Mouse (Mus musculus): ENCODE measurements around the gene Nudt16l1. TPM values are rescaled to one million over a fixed set of nuclear protein-coding genes. Genes with fewer than 3 reads are reported as not detected.

Nudt16l1 gene
- polyA plus RNA-seq, 1 experiment = 137 TPM

GRCm38 (mm10) chr16:4928474-4928873 is 10.1 kb upstream of the Nudt16l1 start:
- H3K4me1 ChIP-seq (ENCODE audit: control insufficient read depth, insufficient read depth, low read length) = peaks cover 13% of the 10 kb centered on the region; the same call in 1 of the 2 replicates
- WGBS = 53% methylated on average over 2 of the region's 2 CpGs
- H3K36me3 ChIP-seq (ENCODE audit: control insufficient read depth, insufficient read depth, low read length) = peaks cover 1% of the 10 kb centered on the region; the same call in 1 of the 2 replicates
- H3K27ac ChIP-seq (ENCODE audit: insufficient read depth, low read depth, low read length) = no peak overlapping the region
- H3K4me3 ChIP-seq (ENCODE audit: insufficient read depth, low read depth, low read length) = no peak overlapping the region
- H3K27me3 ChIP-seq (replicated peaks; ENCODE audit: control insufficient read depth, insufficient read depth, low read length) = no peaks in the 10 kb centered on the region
- no peak for DNase-seq
- no peak for TF ChIP-seq POLR2A (IDR thresholded peaks at IDR 0.05; ENCODE audit: low read depth, low read length)
- no peak for TF ChIP-seq CTCF (conservative IDR thresholded peaks at IDR 0.05; ENCODE audit: insufficient read depth, insufficient read length, low read depth, low read length)

DNA sequence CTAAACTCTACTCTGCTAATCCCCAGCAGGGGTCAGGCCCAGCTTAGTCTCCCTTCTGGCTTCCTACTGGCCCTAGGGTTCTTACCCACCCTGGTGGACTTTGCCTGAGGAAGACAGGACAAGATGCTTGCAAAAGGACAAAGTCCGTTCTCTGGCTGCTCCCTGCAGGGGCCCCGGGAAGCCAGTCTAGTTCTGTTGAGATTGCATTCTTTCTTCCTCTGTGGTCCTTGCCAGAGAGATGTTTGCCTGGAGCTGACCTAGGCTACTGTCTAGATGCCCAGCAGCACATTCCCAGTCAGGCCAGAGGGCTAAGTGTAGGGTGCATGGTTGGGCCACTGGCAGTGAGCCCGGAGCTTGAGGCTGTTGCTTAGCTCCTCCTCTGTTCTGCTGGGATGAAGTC is 6.1 kb upstream of the Nudt16l1 start:
- TF ChIP-seq POLR2A (IDR thresholded peaks at IDR 0.05; ENCODE audit: low read depth, low read length) (no peak), CTCF (conservative IDR thresholded peaks at IDR 0.05; ENCODE audit: insufficient read depth, insufficient read length, low read depth, low read length) (no peak; the same call in 1 of the 2 replicates)
- H3K4me3 ChIP-seq (ENCODE audit: insufficient read depth, low read depth, low read length) = no peak overlapping the region
- 45% methylated on average over 3 of the region's 3 CpGs for WGBS
- peak overlapping the region; percentile 41 for H3K27ac ChIP-seq (ENCODE audit: insufficient read depth, low read depth, low read length)
- peak; percentile 95 for DNase-seq
- no peaks in the 10 kb centered on the region for H3K27me3 ChIP-seq (replicated peaks; ENCODE audit: control insufficient read depth, insufficient read depth, low read length)
- no peaks in the 10 kb centered on the region; the same call in 1 of the 2 replicates for H3K36me3 ChIP-seq (ENCODE audit: control insufficient read depth, insufficient read depth, low read length)
- H3K4me1 ChIP-seq (ENCODE audit: control insufficient read depth, insufficient read depth, low read length) = peaks cover 15% of the 10 kb centered on the region

DNA sequence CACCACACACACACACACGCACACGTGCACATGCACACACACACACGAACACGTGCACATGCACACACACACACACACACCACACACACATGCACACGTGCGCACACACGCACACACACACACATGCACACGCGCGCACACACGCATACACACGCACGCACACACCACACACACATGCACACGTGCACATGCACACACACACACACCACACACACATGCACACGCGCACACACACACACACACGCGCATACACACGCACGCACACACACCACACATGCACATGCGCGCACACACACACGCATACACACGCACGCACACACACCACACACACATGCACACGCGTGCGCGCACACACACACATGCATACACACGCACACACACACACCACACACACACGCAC is 3.1 kb upstream of the Nudt16l1 start:
- Histone ChIP-seq H3K4me3 (ENCODE audit: insufficient read depth, low read depth, low read length) (no peak overlapping the region), H3K27ac (ENCODE audit: insufficient read depth, low read depth, low read length) (no peak overlapping the region), H3K27me3 (replicated peaks; ENCODE audit: control insufficient read depth, insufficient read depth, low read length) (no peaks in the 10 kb centered on the region), H3K36me3 (ENCODE audit: control insufficient read depth, insufficient read depth, low read length) (no peaks in the 10 kb centered on the region), H3K4me1 (ENCODE audit: control insufficient read depth, insufficient read depth, low read length) (peaks cover 18% of the 10 kb centered on the region)
- no peak for DNase-seq
- WGBS = 97% methylated on average over 31 of the region's 31 CpGs
- TF ChIP-seq CTCF (conservative IDR thresholded peaks at IDR 0.05; ENCODE audit: insufficient read depth, insufficient read length, low read depth, low read length) = no peak
- peak; percentile 37 for TF ChIP-seq POLR2A (IDR thresholded peaks at IDR 0.05; ENCODE audit: low read depth, low read length)

GRCm38 (mm10) chr16:4935931-4936703 is 2.4 kb upstream of the Nudt16l1 start:
- Histone ChIP-seq H3K4me1 (ENCODE audit: control insufficient read depth, insufficient read depth, low read length) (peaks cover 18% of the 10 kb centered on the region), H3K36me3 (ENCODE audit: control insufficient read depth, insufficient read depth, low read length) (no peaks in the 10 kb centered on the region), H3K27me3 (replicated peaks; ENCODE audit: control insufficient read depth, insufficient read depth, low read length) (no peaks in the 10 kb centered on the region), H3K27ac (ENCODE audit: insufficient read depth, low read depth, low read length) (no peak overlapping the region), H3K4me3 (ENCODE audit: insufficient read depth, low read depth, low read length) (no peak overlapping the region)
- TF ChIP-seq POLR2A (IDR thresholded peaks at IDR 0.05; ENCODE audit: low read depth, low read length) = no peak
- no peak for TF ChIP-seq CTCF (conservative IDR thresholded peaks at IDR 0.05; ENCODE audit: insufficient read depth, insufficient read length, low read depth, low read length)
- WGBS = 67% methylated on average over 10 of the region's 10 CpGs
- DNase-seq = peak; percentile 39

GRCm38 (mm10) chr16:4937351-4938190 is 990 bp upstream of the Nudt16l1 start:
- Histone ChIP-seq H3K36me3 (ENCODE audit: control insufficient read depth, insufficient read depth, low read length) (no peaks in the 10 kb centered on the region), H3K27me3 (replicated peaks; ENCODE audit: control insufficient read depth, insufficient read depth, low read length) (no peaks in the 10 kb centered on the region), H3K27ac (ENCODE audit: insufficient read depth, low read depth, low read length) (no peak overlapping the region), H3K4me1 (ENCODE audit: control insufficient read depth, insufficient read depth, low read length) (peaks cover 14% of the 10 kb centered on the region), H3K4me3 (ENCODE audit: insufficient read depth, low read depth, low read length) (no peak overlapping the region)
- TF ChIP-seq POLR2A (IDR thresholded peaks at IDR 0.05; ENCODE audit: low read depth, low read length) (no peak), CTCF (conservative IDR thresholded peaks at IDR 0.05; ENCODE audit: insufficient read depth, insufficient read length, low read depth, low read length) (no peak)
- 68% methylated on average over 8 of the region's 8 CpGs for WGBS
- peak; percentile 68 for DNase-seq

DNA sequence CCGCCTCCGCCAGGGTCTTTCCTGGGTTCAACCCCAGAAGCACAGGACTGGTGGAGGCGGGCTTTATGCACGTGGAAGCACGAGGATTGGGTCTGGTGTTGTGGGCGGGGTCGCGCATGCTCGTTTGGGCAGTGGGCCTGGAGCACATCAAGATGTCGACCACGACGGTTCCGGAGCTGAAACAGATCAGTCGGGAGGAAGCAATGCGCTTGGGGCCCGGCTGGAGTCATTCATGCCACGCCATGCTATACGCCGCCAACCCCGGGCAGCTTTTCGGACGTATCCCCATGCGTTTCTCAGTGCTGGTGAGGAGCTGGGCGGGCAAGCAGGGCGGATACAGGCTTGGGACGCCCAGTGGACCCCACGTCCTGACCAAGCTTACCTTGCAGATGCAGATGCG is 428 bp downstream of the Nudt16l1 start:
- TF ChIP-seq CTCF (conservative IDR thresholded peaks at IDR 0.05; ENCODE audit: insufficient read depth, insufficient read length, low read depth, low read length) (no peak), POLR2A (IDR thresholded peaks at IDR 0.05; ENCODE audit: low read depth, low read length) (peak; percentile 92)
- peak; percentile 98 for DNase-seq
- H3K4me1 ChIP-seq (ENCODE audit: control insufficient read depth, insufficient read depth, low read length) = peaks cover 7% of the 10 kb centered on the region
- H3K36me3 ChIP-seq (ENCODE audit: control insufficient read depth, insufficient read depth, low read length) = no peaks in the 10 kb centered on the region
- peak overlapping the region; percentile 54 for H3K27ac ChIP-seq (ENCODE audit: insufficient read depth, low read depth, low read length)
- H3K27me3 ChIP-seq (replicated peaks; ENCODE audit: control insufficient read depth, insufficient read depth, low read length) = no peaks in the 10 kb centered on the region
- under 1% methylated on average over 28 of the region's 28 CpGs for WGBS
- peak overlapping the region; percentile 90 for H3K4me3 ChIP-seq (ENCODE audit: insufficient read depth, low read depth, low read length)

GRCm38 (mm10) chr16:4939412-4939811 is 851 bp downstream of the Nudt16l1 start:
- DNase-seq = peak; percentile 64
- under 1% methylated on average over 16 of the region's 16 CpGs for WGBS
- H3K36me3 ChIP-seq (ENCODE audit: control insufficient read depth, insufficient read depth, low read length) = no peaks in the 10 kb centered on the region

More at GRCm38 (mm10) chr16:4939412-4939811, 851 bp downstream of the Nudt16l1 start:
- TF ChIP-seq POLR2A (IDR thresholded peaks at IDR 0.05; ENCODE audit: low read depth, low read length) (peak; percentile 55), CTCF (conservative IDR thresholded peaks at IDR 0.05; ENCODE audit: insufficient read depth, insufficient read length, low read depth, low read length) (no peak)
- Histone ChIP-seq H3K4me3 (ENCODE audit: insufficient read depth, low read depth, low read length) (peak overlapping the region; percentile 90), H3K4me1 (ENCODE audit: control insufficient read depth, insufficient read depth, low read length) (peaks cover 7% of the 10 kb centered on the region), H3K27ac (ENCODE audit: insufficient read depth, low read depth, low read length) (peak overlapping the region; percentile 54), H3K27me3 (replicated peaks; ENCODE audit: control insufficient read depth, insufficient read depth, low read length) (no peaks in the 10 kb centered on the region)

Measured in kidney, adult 2 months (tissue).